Mouse (Mus musculus) olfactory bulb, adult 2 months (tissue): ENCODE data around the gene Adamtsl2.

Experiments
- CTCF ChIP-seq: fragments of 200-500 bp; IDR thresholded peaks from 2 replicates; pipeline ENCODE4 v1.5.1; 2012; ENCODE audit warnings: low read depth, mild to moderate bottlenecking, low read length, moderate library complexity; ENCODE audit not compliant: insufficient read depth
- POLR2A ChIP-seq: fragments of 200-500 bp; IDR thresholded peaks from 2 replicates; pipeline ENCODE4 v1.6.1; 2012; ENCODE audit warnings: mild to moderate bottlenecking, low read depth, low read length, moderate library complexity; ENCODE audit not compliant: insufficient read depth

GRCm38 (mm10) chr2:27138356-27138755 is 59.2 kb downstream of the Adamtsl2 start:
- TF ChIP-seq CTCF, result no peak
- no peak for TF ChIP-seq POLR2A
